Mouse (Mus musculus) heart, adult 8-10 months (tissue): Measurements from ENCODE around the gene Nmi. TPM values are rescaled to one million over a fixed set of nuclear protein-coding genes. Genes with fewer than 3 reads are reported as not detected.

Experiments
- DNase-seq: peaks from one replicate; pipeline ENCODE4 v3.0.0; 2022; ENCODE audit warnings: low spot score
- total RNA-seq, 4 experiments: library from RNA; stranded (reverse); gene quantifications; 2 replicates each; pipeline ENCODE4 v1.2.4; 2022

Gene Nmi
- total RNA-seq, 4 experiments from 2014 or later, result 4.5 to 8.7 (median 6.3) TPM

GRCm38 (mm10) chr2:51941832-51942231 is 31.5 kb downstream of the Nmi start:
- DNase-seq, result no peak

GRCm38 (mm10) chr2:51938750-51939149 is 34.5 kb downstream of the Nmi start:
- no peak for DNase-seq

GRCm38 (mm10) chr2:51937004-51937403 is 36.3 kb downstream of the Nmi start:
- no peak for DNase-seq

- no peak for DNase-seq
Observed at GRCm38 (mm10) chr2:51936585-51936984, 36.7 kb downstream of the Nmi start.

GRCm38 (mm10) chr2:51935921-51936320 is 37.4 kb downstream of the Nmi start:
- no peak for DNase-seq

GRCm38 (mm10) chr2:51934574-51935334 is 38.5 kb downstream of the Nmi start, which contains the start of gene Rbm43:
Rbm43 (minus strand) TSS chr2:51935163.
- peak; percentile 70 for DNase-seq

GRCm38 (mm10) chr2:51933341-51934134 is 39.8 kb downstream of the Nmi start:
- no peak for DNase-seq

- DNase-seq, result no peak
Observed at GRCm38 (mm10) chr2:51931241-51931640, 42.1 kb downstream of the Nmi start.

GRCm38 (mm10) chr2:51914944-51915680 is 58.2 kb downstream of the Nmi start:
- peak; percentile 68 for DNase-seq

- no peak for DNase-seq
Observed at GRCm38 (mm10) chr2:51914532-51914931, 58.8 kb downstream of the Nmi start.

- no peak for DNase-seq
Observed at GRCm38 (mm10) chr2:51912740-51913139, 60.6 kb downstream of the Nmi start.

GRCm38 (mm10) chr2:51911864-51912263 is 61.4 kb downstream of the Nmi start:
- no peak for DNase-seq

GRCm38 (mm10) chr2:51907538-51908110 is 65.7 kb downstream of the Nmi start:
- no peak for DNase-seq

GRCm38 (mm10) chr2:51905637-51906036 is 67.7 kb downstream of the Nmi start:
- no peak for DNase-seq

Other genes with a start within 250 kb of the Nmi start
- gene Rbm43, start 38.3 kb downstream of the Nmi start, total RNA-seq, result 1 to 10 TPM; 3.3 to 4.1 (median 3.7) TPM
- under 1 TPM; 0.59 to 0.86 (median 0.67) TPM for gene Tnfaip6, start 64.5 kb upstream of the Nmi start, total RNA-seq
- gene Rif1, start 99.3 kb upstream of the Nmi start, total RNA-seq, result 10 to 100 TPM; 17.7 to 21.3 (median 20.8) TPM